Mouse (Mus musculus) embryonic facial prominence, embryonic 12.5 days (tissue): Measurements from ENCODE around the gene Scube1. TPM values are rescaled to one million over a fixed set of nuclear protein-coding genes. Genes with fewer than 3 reads are reported as not detected.

Experiments used
- ATAC-seq: fragments of 200-750 bp; cut with Nextera tagmentation; 2 replicates; pipeline ENCODE4 v1.8.0; 2017; ENCODE audit not compliant: insufficient number of reproducible peaks, insufficient read depth, low FRiP score, low TSS enrichment
- H3K27ac ChIP-seq: fragments of 300-500 bp; sonication (generic); 2 replicates; pipeline ENCODE4 v1.5.1; 2016; ENCODE audit warnings: mild to moderate bottlenecking
- H3K27me3 ChIP-seq: fragments of 300-500 bp; sonication (generic); 2 replicates; pipeline ENCODE4 v1.6.1; 2016; ENCODE audit warnings: mild to moderate bottlenecking, moderate library complexity
- H3K36me3 ChIP-seq: fragments of 300-500 bp; sonication (generic); 2 replicates; pipeline ENCODE4 v1.6.1; 2016; ENCODE audit warnings: mild to moderate bottlenecking
- H3K4me1 ChIP-seq: fragments of 300-500 bp; sonication (generic); 2 replicates; pipeline ENCODE4 v1.6.1; 2016
- H3K4me2 ChIP-seq: fragments of 300-500 bp; sonication (generic); replicated peaks from 2 replicates; pipeline ENCODE4 v1.6.1; 2016; ENCODE audit warnings: mild to moderate bottlenecking, moderate library complexity
- H3K4me3 ChIP-seq: fragments of 300-500 bp; sonication (generic); 2 replicates; pipeline ENCODE4 v1.5.1; 2016; ENCODE audit warnings: mild to moderate bottlenecking
- H3K9ac ChIP-seq: fragments of 300-500 bp; sonication (generic); 2 replicates; pipeline ENCODE4 v1.6.1; 2016; ENCODE audit warnings: mild to moderate bottlenecking, moderate library complexity
- H3K9me3 ChIP-seq: fragments of 300-500 bp; sonication (generic); 2 replicates; pipeline ENCODE4 v1.6.1; 2016; ENCODE audit warnings: mild to moderate bottlenecking, moderate library complexity
- WGBS: fragments of 180-500 bp; shearing (Covaris S2); methylation state at CpG from one replicate; pipeline ENCODE4 v1.1.7; 2016; 5-methylcytosine and 5-hydroxymethylcytosine counted together
- polyA plus RNA-seq: library from polyadenylated mRNA; unstranded; fragments of >200 nt; fragmentation: Nextera tagmentation; extraction: Ambion mirVana; gene quantifications from 2 replicates; pipeline ENCODE4 v1.2.1, GENCODE M21; 2016

Scube1 gene
- polyA plus RNA-seq, 1 experiment from 2014 or later, result 48.4 TPM

DNA sequence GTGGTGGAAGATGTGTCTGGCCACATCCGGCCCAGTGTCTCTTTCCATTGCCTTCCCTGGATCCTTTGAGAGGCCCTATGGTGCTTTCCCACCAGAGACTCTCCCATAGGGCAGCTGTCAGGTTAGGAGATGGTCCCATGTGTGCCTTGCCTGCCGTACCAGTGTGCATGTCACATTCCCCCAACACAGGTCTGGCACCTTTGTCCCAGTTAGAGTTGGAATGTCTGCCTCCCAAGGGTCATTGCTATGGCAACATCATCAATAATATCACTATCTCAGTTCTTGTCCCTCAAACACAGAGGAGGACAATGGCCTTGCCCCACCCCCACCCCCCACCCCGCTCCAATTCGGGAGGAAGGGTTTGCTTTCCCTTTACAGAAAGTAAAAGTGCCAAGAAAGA lies 61.8 kb downstream of the Scube1 start:
- H3K27me3 ChIP-seq, result no peaks in the 10 kb centered on the region
- H3K27ac ChIP-seq, result no peak overlapping the region
- H3K9ac ChIP-seq, result no peak overlapping the region
- ATAC-seq, result no peak
- H3K4me1 ChIP-seq, result peaks cover 9% of the 10 kb centered on the region
- WGBS, result 60% methylated on average over 4 of the region's 4 CpGs
- H3K36me3 ChIP-seq, result no peaks in the 10 kb centered on the region
- H3K4me3 ChIP-seq, result no peak overlapping the region
- H3K9me3 ChIP-seq, result no peaks in the 10 kb centered on the region
- no peak overlapping the region for H3K4me2 ChIP-seq

DNA sequence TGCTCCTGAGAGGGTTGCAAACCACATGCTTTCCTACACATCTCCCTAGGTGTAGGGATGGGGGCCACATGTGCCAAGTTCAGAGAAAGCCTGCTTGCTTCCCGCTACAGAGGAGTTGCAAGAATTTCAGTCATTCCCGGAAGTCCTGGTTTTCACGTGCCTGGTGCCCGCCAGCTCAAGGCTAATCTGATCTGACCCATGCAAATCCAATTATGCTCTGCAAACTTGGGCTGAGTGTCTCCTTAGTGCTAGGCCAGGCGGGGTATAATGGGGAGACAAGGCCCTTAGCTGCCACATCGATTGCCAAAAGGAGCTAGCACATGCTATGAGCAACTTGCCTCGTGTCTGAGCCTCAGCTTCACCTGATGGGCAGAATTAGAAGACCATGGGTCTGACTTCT lies 62.7 kb downstream of the Scube1 start:
- peaks cover 12% of the 10 kb centered on the region for H3K4me1 ChIP-seq
- WGBS, result 31% methylated on average over 7 of the region's 7 CpGs

DNA sequence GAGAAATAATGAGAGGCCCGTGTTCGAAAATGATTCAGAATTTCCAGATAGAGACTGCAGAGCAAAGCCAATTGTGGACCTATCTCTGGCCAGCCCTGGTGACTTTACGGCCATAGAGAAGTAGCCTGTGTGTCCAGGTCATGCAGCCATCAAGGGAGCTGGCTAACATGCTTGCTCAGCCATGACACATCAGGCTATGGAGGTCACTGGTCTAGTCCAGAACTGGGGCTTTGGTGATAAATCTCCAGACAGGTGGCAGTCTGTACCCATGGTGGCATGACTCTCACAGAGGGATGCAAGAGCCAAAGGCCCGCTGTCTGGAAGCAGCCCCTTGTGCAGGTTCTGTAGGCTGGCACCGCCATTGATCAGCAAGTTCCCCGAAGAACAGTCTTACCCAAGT lies 82.3 kb downstream of the Scube1 start:
- ATAC-seq, result no peak
- peaks cover 29% of the 10 kb centered on the region for H3K4me1 ChIP-seq
- H3K9me3 ChIP-seq, result no peaks in the 10 kb centered on the region
- no peak overlapping the region for H3K9ac ChIP-seq
- H3K27me3 ChIP-seq, result no peaks in the 10 kb centered on the region
- no peak overlapping the region for H3K4me2 ChIP-seq
- WGBS, result 89% methylated on average over 6 of the region's 6 CpGs
- H3K36me3 ChIP-seq, result peaks cover 6% of the 10 kb centered on the region; the same call in 1 of the 2 replicates
- no peak overlapping the region for H3K4me3 ChIP-seq
- no peak overlapping the region for H3K27ac ChIP-seq

More for the DNA sequence above, 62.7 kb downstream of the Scube1 start:
- Histone ChIP-seq H3K4me3 (no peak overlapping the region), H3K4me2 (no peak overlapping the region), H3K27ac (no peak overlapping the region), H3K27me3 (no peaks in the 10 kb centered on the region), H3K36me3 (no peaks in the 10 kb centered on the region), H3K9me3 (no peaks in the 10 kb centered on the region), H3K9ac (no peak overlapping the region)
- no peak for ATAC-seq

DNA sequence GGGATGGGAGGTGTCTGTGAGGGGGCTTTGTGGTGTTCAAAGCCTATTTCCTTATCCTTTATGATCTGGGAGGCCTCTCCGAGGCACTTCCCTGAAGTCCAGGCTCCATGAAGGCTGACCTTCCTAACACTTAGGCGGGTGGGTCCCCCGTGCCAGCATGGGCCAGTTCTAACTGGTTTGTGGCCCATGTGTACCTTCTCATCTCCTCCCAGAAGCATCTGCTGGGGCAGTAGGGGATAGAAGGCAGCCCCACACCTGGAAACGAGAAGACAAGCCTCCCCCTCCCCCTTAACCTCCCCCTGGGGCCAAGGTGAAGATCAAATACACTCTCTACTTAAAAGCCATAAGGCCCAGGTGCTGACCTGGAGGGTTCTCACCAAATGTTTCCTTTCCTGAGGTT lies 84.6 kb downstream of the Scube1 start:
- H3K4me2 ChIP-seq, result no peak overlapping the region
- 40% methylated on average over 4 of the region's 4 CpGs for WGBS
- H3K4me3 ChIP-seq, result no peak overlapping the region
- ATAC-seq, result no peak
- peaks cover 29% of the 10 kb centered on the region for H3K4me1 ChIP-seq
- H3K36me3 ChIP-seq, result peaks cover 12% of the 10 kb centered on the region
- no peaks in the 10 kb centered on the region for H3K27me3 ChIP-seq
- H3K9me3 ChIP-seq, result no peaks in the 10 kb centered on the region
- no peak overlapping the region for H3K27ac ChIP-seq
- no peak overlapping the region for H3K9ac ChIP-seq

DNA sequence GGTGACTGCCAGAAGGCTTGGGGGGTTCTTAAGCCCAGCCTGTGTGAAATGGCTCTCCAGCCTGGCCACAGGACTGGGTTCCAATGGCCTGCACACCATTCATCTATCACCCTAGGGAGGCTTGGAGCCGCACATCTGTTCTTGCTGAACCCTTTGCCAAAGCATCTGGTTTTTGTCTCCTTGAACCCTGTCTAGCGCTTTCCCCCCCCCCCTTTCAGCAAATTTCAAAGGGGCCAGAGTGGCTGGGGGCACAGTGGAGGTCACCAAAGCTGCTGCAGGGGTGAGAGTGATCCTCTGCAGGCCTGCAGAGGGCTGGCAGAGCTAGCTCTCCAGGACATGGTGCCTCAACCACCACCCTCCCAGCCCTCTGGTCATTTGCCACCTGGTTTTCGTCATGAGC lies 85.7 kb downstream of the Scube1 start:
- ATAC-seq, result no peak
- Histone ChIP-seq H3K4me1 (peaks cover 29% of the 10 kb centered on the region), H3K4me3 (no peak overlapping the region), H3K9ac (no peak overlapping the region), H3K27ac (peak overlapping the region; percentile 32; the same call in 1 of the 2 replicates), H3K36me3 (peaks cover 8% of the 10 kb centered on the region), H3K27me3 (no peaks in the 10 kb centered on the region), H3K4me2 (no peak overlapping the region), H3K9me3 (no peaks in the 10 kb centered on the region)
- WGBS, result 12% methylated on average over 3 of the region's 3 CpGs

DNA sequence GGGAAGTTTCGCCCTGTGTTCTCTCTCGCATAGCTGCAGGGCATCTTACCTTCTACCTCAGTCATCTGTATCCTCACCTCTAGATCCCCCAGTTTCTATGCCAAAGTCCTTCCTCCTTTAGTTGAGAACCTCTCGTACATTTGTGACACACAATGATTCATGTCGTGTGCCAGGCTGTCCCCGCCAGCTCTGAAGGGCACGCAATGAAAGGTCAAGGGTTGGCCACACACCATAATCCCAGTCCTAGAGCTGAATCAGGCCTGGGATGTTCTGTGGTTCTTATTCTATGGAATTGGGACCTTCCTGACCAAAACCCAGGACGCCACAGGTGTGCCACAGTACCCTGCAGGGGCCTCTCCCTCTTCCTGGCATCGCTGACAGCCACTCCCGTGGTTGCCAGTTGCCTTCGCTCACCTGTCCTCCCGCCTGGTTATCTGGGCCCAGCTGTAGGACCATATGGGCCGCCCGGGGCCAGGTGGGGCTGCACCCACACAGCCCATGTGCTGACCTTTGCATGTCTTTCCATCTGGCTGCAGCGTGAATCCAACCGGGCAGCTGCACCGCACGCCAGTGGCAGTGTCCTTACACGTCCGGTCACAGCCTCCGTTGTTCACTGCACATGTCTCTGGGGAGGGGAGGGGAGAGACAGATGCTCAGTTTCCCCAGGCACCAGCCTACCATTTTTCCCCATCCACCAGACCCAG lies 86.5 kb downstream of the Scube1 start:
- Histone ChIP-seq H3K36me3 (peaks cover 6% of the 10 kb centered on the region), H3K9me3 (no peaks in the 10 kb centered on the region), H3K27ac (no peak overlapping the region), H3K4me1 (peaks cover 29% of the 10 kb centered on the region), H3K9ac (no peak overlapping the region), H3K4me3 (no peak overlapping the region), H3K4me2 (no peak overlapping the region), H3K27me3 (no peaks in the 10 kb centered on the region)
- ATAC-seq, result no peak
- WGBS, result 74% methylated on average over 20 of the region's 20 CpGs

DNA sequence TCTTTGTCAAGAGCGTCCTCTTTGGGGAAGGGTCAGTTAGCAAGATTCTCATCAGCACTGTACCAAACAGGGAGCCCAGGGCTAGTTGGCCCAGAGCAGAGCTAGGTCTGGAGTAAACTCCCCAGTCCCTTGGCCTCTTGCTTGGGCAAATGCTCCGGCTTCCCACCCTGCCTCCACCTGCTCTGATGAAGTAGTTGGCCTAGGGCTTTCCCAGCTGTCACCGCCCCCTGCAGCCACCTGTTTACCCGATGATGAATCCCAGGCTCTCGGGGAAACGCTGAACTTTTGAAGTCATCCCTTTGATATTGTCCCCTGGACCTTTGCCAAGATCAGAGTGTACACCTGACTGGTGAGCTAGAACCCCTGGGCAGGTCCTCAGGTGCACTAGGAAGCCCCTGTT lies 88.1 kb downstream of the Scube1 start:
- Histone ChIP-seq H3K9ac (no peak overlapping the region), H3K27ac (no peak overlapping the region), H3K27me3 (no peaks in the 10 kb centered on the region), H3K9me3 (no peaks in the 10 kb centered on the region), H3K4me1 (peaks cover 29% of the 10 kb centered on the region), H3K4me3 (no peak overlapping the region), H3K4me2 (no peak overlapping the region), H3K36me3 (peaks cover 12% of the 10 kb centered on the region; the same call in 1 of the 2 replicates)
- WGBS, result 71% methylated on average over 6 of the region's 6 CpGs
- ATAC-seq, result no peak

DNA sequence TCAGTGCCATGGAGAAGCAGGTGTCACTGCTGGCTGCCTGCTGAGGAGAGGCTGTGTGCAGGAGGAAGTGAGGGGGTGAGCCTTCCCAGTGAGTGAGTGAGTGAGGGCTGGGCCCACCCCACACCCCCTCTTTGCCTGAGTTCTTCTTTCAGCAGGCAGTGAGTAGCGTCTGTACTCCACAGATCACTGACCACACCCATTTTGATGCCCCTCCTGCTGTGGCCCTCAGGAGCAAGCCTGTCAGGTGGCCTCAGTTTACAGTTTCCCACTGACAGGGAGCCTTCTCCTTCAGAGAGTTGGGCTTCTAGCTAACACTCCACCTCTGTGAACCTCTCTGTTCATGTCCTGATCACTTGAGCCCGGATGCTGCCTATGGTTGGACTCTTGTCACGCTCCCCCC lies 89.6 kb downstream of the Scube1 start:
- Histone ChIP-seq H3K36me3 (peaks cover 20% of the 10 kb centered on the region), H3K9ac (no peak overlapping the region), H3K4me1 (peaks cover 21% of the 10 kb centered on the region), H3K27me3 (no peaks in the 10 kb centered on the region), H3K4me2 (no peak overlapping the region), H3K9me3 (peaks cover under 1% of the 10 kb centered on the region), H3K4me3 (no peak overlapping the region), H3K27ac (no peak overlapping the region)
- 56% methylated on average over 3 of the region's 3 CpGs for WGBS
- ATAC-seq, result no peak

DNA sequence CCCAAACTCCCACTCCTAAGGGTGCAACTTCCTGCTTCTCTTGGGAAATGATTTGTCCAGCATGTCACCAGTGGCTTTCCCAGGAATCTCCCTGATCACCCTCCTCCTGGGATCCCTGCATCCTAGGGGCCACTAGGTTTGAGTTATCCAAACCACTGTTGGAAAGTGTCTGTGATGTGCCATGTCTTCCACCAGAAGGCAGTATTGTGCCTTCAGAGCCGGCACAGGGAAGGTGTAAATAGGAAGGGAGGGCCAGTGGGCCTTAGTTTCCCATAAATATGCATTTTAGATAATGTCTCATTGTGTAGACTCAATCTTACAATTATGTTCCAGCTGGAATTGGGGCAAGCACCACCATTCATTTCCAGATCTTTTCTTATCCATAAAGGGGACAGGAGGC lies 90.7 kb downstream of the Scube1 start:
- Histone ChIP-seq H3K9ac (no peak overlapping the region), H3K36me3 (peaks cover 32% of the 10 kb centered on the region), H3K27ac (no peak overlapping the region), H3K27me3 (no peaks in the 10 kb centered on the region), H3K9me3 (peaks cover 5% of the 10 kb centered on the region), H3K4me3 (no peak overlapping the region), H3K4me2 (no peak overlapping the region), H3K4me1 (peaks cover 10% of the 10 kb centered on the region; the same call in 1 of the 2 replicates)
- 20% methylated on average over 1 of the region's 1 CpGs for WGBS
- ATAC-seq, result no peak

DNA sequence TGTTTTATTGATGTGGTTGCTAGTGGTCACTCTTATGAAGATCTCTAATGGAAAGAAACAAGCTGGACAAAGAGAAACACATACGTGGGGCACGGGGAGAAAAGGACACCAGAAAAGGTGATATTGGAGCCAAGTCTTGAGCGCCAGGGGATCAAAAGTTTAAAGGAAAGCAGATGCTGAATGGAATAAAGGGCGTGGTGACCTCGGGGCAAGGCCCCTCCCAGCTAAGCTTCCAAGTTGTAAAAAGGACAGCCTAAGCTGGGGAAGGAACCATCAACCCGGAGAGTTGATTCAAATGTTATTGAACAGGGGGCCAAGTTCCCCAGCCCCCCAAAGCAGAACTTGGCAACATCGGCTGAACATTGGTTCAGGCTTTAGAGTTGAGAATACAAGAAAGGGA lies 93.8 kb downstream of the Scube1 start:
- 56% methylated on average over 7 of the region's 7 CpGs for WGBS
- Histone ChIP-seq H3K27ac (no peak overlapping the region), H3K9ac (no peak overlapping the region), H3K4me2 (no peak overlapping the region), H3K4me3 (no peak overlapping the region), H3K27me3 (no peaks in the 10 kb centered on the region), H3K4me1 (no peaks in the 10 kb centered on the region), H3K36me3 (peaks cover 38% of the 10 kb centered on the region), H3K9me3 (peaks cover 5% of the 10 kb centered on the region)
- ATAC-seq, result no peak

DNA sequence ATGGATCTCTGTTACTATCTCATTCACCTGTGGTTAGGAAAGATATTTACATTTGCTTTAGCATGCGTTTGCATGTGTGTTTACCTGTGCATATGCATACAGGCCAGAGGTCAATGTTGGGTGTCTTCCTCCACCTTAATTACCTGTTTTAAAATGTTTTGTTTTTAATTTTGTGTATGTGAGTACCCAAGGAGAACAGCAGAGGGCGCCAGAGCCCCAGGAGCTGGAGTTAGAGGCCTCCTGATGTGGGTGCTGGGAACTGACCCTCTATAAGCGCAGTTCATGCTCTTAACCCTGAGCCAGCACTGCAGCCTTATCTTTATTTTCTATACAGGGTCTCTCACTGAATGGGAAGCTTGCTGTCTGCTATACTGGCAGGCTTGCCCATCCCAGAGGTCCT lies 95.1 kb downstream of the Scube1 start:
- H3K4me1 ChIP-seq, result no peaks in the 10 kb centered on the region
- H3K27me3 ChIP-seq, result no peaks in the 10 kb centered on the region
- no peak overlapping the region for H3K4me2 ChIP-seq
- 70% methylated on average over 3 of the region's 3 CpGs for WGBS
- H3K4me3 ChIP-seq, result no peak overlapping the region
- ATAC-seq, result no peak
- H3K27ac ChIP-seq, result no peak overlapping the region
- peaks cover 5% of the 10 kb centered on the region for H3K9me3 ChIP-seq
- no peak overlapping the region for H3K9ac ChIP-seq
- peaks cover 36% of the 10 kb centered on the region for H3K36me3 ChIP-seq

DNA sequence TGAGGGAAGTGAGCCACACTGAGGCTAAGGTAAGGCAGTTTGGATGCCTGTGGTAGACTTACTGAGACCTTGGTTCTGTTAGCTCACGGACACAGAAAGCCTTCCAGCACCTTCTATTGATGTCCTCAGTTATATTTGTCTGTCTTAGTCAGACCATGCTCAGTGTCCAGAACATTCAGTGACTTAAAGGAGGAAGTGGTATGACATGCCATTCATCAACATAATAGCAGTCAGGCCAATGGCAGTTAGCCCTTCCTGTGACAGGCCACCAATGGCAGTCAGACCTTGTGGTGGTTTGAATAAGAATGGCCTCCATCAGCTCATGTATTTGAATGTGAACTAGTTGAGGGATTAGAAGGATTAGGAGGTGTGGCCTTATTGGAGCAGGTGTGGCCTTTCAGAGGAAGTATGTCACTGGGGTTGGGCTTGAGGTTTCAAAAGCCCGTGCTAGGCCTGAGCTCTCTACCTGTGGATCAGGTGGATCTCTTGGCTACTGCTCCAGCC lies 98.6 kb downstream of the Scube1 start:
- Histone ChIP-seq H3K4me3 (no peak overlapping the region), H3K9me3 (peaks cover 5% of the 10 kb centered on the region), H3K4me1 (no peaks in the 10 kb centered on the region), H3K27ac (no peak overlapping the region), H3K4me2 (no peak overlapping the region), H3K27me3 (no peaks in the 10 kb centered on the region), H3K36me3 (peaks cover 38% of the 10 kb centered on the region), H3K9ac (no peak overlapping the region)
- ATAC-seq, result no peak
- 95% methylated on average over 2 of the region's 2 CpGs for WGBS
